Mouse (Mus musculus) bone marrow macrophage, adult 2 months (primary cell): ENCODE measurements around the gene Dpysl5.

ENCODE experiments used
- CTCF ChIP-seq: IDR thresholded peaks from 2 replicates; pipeline ENCODE4 v1.5.1; 2012; ENCODE audit warnings: low read depth, mild to moderate bottlenecking, low read length, moderate library complexity
- POLR2A ChIP-seq: IDR thresholded peaks from 2 replicates; pipeline ENCODE4 v1.6.1; 2012; ENCODE audit warnings: mild to moderate bottlenecking, low read depth, low read length, borderline replicate concordance

- no peak for TF ChIP-seq POLR2A
- TF ChIP-seq CTCF, result no peak
Observed at GRCm38 (mm10) chr5:30825821-30826220, 114.5 kb downstream of the Dpysl5 start.
